Mouse (Mus musculus) splenic B cell, adult 2 months (primary cell): ENCODE results near the gene Ngef.

ENCODE experiments used
- DNase-seq: peaks from one replicate; pipeline ENCODE4 v3.0.0-alpha.2; 2011; ENCODE audit warnings: low read depth, low spot score
- H3K27me3 ChIP-seq: 2 replicates; pipeline ENCODE4 v1.6.1; 2012; ENCODE audit warnings: mild to moderate bottlenecking, low read length, moderate library complexity, mixed read lengths; ENCODE audit not compliant: control insufficient read depth, poor library complexity, insufficient read depth, severe bottlenecking
- H3K36me3 ChIP-seq: 2 replicates; pipeline ENCODE4 v1.6.1; 2012; ENCODE audit warnings: mild to moderate bottlenecking, low read length, moderate library complexity, mixed read lengths; ENCODE audit not compliant: control insufficient read depth, poor library complexity, insufficient read depth, severe bottlenecking

Ngef gene

DNA sequence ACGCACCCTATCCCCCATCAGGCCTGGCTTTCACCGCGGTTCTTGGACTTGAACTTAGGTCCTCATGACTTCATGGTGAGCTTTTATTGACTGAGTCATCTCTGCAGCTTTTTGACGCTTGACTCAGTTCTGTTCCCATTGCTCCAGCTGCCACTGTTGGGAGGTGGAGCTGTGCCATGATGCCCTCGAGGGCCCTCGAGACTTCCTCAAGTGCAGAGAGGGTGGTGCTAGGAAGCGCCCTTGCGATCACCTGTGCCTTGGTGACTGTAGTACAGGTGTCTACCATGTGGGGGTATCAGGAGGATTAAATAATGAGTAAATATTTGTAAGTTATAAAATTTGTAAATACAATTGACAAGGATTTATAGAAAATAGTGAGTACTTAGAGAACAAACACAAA is 16.3 kb upstream of the Ngef start:
- peak; percentile 11 for DNase-seq
- Histone ChIP-seq H3K36me3 (no peaks in the 10 kb centered on the region), H3K27me3 (no peaks in the 10 kb centered on the region)

DNA sequence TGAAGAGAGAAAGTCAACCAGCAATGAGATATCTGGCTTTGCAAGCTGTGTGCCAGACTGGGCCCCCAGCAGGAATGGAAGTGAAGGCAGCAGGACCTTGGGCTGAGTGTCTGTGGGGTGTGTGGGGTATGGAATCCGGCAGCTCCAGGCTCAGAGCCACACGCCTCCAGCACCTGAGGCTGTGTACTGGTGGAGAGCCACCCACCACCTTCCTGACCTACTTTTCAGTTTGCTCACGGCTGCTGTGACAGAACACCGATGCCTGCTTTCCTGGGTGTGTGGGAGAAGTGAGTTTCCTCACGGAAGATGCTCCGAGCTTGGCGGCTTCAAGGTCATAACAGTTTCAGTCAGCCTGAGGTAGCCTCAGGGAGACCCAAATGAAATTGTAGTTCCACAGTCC is 15.5 kb upstream of the Ngef start:
- no peak for DNase-seq
- no peaks in the 10 kb centered on the region for H3K36me3 ChIP-seq
- H3K27me3 ChIP-seq = no peaks in the 10 kb centered on the region

DNA sequence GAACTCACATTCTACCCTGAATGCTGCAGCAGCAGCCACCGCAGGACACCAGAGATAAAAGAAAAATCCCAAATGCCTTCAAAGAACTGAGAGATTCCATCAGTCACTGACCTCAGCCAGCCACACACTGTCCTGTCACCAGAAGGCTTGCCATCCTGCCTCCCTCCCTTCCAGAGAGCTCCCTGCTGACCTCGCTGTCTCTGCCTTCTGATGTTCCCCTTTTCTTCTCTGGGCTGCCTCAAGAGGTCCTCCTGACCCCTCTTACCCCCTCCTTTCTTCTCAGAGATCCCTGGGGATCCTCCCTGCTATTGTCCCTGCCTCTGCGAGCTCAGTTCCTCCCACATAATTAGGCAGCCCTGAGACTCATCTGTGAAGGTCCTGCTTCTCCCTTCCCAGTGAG is 7.2 kb upstream of the Ngef start:
- no peaks in the 10 kb centered on the region for H3K27me3 ChIP-seq
- DNase-seq = peak; percentile 7
- H3K36me3 ChIP-seq = no peaks in the 10 kb centered on the region

- H3K27me3 ChIP-seq = no peaks in the 10 kb centered on the region
- DNase-seq = no peak
- H3K36me3 ChIP-seq = no peaks in the 10 kb centered on the region
Observed at GRCm38 (mm10) chr1:87578965-87579364, 5.3 kb upstream of the Ngef start.

- no peak for DNase-seq
- Histone ChIP-seq H3K27me3 (no peaks in the 10 kb centered on the region), H3K36me3 (no peaks in the 10 kb centered on the region)
Observed at GRCm38 (mm10) chr1:87574785-87575184, 1.1 kb upstream of the Ngef start.

DNA sequence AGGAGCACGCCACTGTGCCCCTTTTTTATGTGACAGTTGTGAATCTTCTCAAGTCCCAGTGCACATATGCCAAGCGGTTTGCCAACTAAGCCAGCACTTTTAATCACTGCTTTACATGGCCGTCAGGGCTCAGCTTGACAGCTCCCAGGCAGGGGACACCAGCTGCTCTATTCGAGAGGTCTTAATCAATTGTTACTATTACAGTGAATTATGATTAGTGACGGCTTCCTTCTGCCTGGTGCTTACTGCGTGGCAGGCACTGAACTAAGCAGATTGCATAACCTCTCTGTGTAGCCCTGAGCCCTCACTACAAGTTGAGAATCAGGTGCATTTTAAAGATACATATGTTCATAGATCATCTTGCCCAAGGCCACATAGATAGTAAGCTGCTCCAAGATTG is 683 bp upstream of the Ngef start:
- no peaks in the 10 kb centered on the region for H3K27me3 ChIP-seq
- DNase-seq = no peak
- H3K36me3 ChIP-seq = no peaks in the 10 kb centered on the region

- DNase-seq = no peak
- H3K27me3 ChIP-seq = no peaks in the 10 kb centered on the region
- H3K36me3 ChIP-seq = no peaks in the 10 kb centered on the region
Observed at GRCm38 (mm10) chr1:87573261-87573660, 409 bp downstream of the Ngef start.

DNA sequence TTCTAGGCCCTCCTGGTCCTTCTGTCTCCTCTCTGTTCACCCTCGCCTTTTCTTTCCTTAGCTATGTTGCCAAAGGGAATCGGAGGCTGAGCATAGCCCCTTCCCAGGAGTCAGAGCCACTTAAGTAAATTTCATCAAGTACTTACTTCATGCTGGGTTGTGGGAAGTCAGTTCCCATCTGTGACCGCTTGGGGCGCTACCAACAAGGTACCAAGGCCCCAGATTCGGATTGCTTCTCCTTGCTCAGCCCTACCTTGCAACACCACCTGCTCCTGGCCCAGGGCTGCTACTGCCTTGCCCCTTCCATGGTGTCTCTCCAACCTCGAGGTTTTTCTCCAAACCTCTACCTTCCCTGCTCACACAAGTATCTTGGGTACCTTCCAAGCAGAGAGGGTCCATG is 5.3 kb downstream of the Ngef start:
- peak; percentile 67 for DNase-seq
- Histone ChIP-seq H3K27me3 (no peaks in the 10 kb centered on the region), H3K36me3 (no peaks in the 10 kb centered on the region)

DNA sequence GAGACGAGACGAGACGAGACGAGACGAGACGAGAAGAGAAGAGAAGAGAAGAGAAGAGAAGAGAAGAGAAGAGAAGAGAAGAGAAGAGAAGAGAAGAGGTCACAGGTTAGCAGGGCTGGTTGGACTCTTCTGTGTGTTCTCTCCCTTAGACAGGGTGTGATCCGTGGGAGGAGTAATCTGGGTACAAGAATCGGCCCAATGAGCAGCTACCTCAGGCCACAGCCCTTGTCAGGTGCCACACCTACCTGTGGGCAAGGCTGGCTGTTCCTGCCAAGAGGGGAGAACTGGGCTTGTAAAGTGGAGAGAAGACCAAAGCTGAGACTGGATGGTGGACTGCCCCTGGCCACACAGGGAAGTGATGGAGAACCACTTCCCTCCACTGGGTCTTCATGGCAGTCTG is 7.9 kb downstream of the Ngef start:
- DNase-seq = no peak
- Histone ChIP-seq H3K36me3 (no peaks in the 10 kb centered on the region), H3K27me3 (no peaks in the 10 kb centered on the region)

DNA sequence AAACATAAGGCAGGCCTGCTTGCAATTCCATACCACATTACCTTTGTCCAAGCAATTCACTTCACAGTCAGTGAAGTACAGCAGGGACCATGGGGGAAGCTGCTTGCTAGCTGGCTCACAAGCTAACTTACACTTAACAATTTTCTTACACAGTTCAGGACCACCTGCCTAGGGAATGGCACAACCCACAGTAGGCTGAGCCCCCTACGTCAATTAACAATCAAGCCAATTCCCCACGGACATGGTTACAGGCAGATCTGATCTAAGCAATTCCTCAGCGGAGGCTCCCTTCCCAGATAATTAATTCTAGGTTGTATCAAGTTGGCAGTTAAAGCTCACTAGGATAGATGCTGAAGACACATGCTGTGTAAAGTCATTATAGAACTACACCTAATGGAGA is 10.7 kb downstream of the Ngef start:
- DNase-seq = no peak
- no peaks in the 10 kb centered on the region for H3K36me3 ChIP-seq
- no peaks in the 10 kb centered on the region for H3K27me3 ChIP-seq

GRCm38 (mm10) chr1:87553586-87553985 is 20.1 kb downstream of the Ngef start:
- DNase-seq = no peak
- Histone ChIP-seq H3K36me3 (no peaks in the 10 kb centered on the region), H3K27me3 (no peaks in the 10 kb centered on the region)

DNA sequence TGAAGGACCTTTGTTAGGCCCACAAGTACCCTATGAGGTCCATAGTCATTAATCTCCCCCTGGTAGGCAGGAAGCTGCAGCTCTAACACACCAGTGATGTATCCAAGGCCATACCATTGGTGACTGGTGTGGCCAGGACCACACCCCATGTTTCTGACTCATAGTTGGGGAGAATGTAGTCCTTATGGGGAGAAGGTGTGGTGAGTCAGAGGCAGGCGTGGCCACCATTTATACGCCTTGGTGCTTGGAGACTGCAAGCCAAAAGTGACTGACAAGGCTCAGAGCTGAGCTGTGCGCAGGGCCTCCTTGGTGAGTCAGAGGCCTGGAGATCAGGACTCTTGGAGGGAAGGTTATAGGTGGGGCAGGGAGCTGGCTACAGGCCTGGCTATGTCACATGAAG is 22.7 kb downstream of the Ngef start:
- no peaks in the 10 kb centered on the region for H3K36me3 ChIP-seq
- no peaks in the 10 kb centered on the region for H3K27me3 ChIP-seq
- no peak for DNase-seq

DNA sequence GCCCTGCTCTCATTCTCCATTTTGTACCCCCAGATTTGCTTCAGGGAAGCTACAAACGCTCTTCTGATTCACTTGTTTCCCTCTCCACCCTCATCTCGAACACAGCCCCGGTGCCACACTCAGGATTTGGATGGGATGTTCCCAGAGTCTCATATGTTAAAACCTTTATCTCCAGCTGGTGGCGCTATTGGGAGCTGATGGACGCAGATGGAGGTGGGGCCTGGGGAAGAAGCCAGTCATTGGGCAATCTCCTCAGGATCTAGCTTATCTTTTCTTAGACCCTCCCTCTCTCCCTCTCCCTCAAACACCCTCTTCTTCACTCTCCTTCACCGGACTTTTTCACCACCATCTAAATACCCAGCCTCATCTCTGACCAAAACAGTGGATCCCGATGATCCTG is 32.1 kb downstream of the Ngef start:
- DNase-seq = peak; percentile 60
- Histone ChIP-seq H3K27me3 (no peaks in the 10 kb centered on the region), H3K36me3 (no peaks in the 10 kb centered on the region)

- H3K36me3 ChIP-seq = no peaks in the 10 kb centered on the region
- DNase-seq = no peak
Observed at GRCm38 (mm10) chr1:87537008-87537407, 36.7 kb downstream of the Ngef start.

GRCm38 (mm10) chr1:87534118-87534517 is 39.6 kb downstream of the Ngef start:
- Histone ChIP-seq H3K27me3 (no peaks in the 10 kb centered on the region), H3K36me3 (no peaks in the 10 kb centered on the region)
- no peak for DNase-seq

More at GRCm38 (mm10) chr1:87537008-87537407, 36.7 kb downstream of the Ngef start:
- no peaks in the 10 kb centered on the region for H3K27me3 ChIP-seq

GRCm38 (mm10) chr1:87532346-87532745 is 41.3 kb downstream of the Ngef start:
- Histone ChIP-seq H3K27me3 (no peaks in the 10 kb centered on the region), H3K36me3 (no peaks in the 10 kb centered on the region)
- DNase-seq = no peak
